Mouse (Mus musculus): ENCODE results near the gene Uba1.

Uba1 gene

DNA sequence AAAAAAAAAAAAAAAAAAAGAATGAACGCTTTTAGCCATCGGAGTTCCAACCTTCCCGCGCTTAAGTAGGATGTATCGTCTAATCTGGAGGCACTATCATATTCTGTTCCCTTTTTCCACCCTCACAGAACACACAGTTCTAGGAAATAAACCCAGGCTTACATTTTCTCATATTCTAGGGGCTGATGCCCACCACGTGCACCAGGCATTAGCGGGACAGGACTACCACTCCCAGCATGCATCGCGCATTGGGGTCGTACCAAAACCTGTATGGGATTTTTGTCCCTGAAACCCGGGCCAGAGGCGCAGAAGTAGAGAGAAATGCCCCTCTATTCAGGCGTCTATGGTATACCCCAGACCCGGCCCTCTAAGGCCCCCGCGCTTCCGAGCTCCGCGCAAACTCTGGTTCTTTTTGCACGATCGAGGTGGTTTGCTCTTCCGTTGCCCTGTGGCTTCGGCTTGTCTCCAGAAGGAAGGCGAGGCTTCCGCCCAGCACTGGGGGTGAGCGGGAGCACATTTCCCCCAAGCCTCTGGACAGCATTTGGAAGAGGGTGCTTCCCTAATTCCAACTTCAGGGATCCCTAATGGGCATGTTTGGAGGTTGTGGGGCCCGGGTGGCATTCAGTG lies at the start of gene Uba1:
Gene Uba1 (plus strand): TSS at position 301 of the 627 bp plus-strand sequence.
- DNase-seq (ENCODE audit: low spot score in 2 of 2) = peak; percentile 69 to 72

DNA sequence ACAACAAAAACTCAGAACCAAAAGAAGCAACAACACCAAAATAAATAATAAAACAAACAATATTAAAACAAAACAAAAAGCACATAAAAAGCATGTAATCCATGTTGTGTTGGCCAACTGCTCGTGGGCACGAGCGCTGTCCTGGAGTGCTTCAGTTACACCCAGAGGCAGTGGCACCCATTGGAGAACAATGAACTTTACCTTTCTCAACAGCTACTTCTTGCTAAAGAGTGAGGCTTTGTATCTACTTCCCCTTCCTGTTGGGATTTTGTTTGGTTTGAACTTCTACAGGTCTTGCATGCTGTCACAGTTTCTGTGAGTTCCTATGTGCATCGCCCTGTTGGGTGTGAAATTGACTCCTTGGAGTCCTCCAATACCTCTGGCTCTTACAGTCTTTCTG lies 49.6 kb upstream of the Uba1 start:
- DNase-seq (ENCODE audit: low spot score in 2 of 2) = no peak

DNA sequence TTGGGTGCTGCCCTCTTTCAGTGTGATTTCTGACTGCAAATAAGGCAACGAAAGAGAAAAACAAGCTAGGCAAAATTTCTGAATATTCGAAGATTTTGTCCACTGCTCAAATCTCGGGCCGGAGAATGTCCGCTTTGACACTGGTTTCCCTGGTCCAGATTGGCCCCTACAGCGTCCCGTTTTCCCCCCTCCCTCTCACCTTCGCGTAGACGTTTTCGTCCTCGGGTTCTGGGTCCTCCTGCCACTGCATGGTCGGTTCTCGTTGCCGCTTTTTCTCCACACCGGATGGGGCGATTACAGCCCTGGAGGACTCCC lies 41.3 kb upstream of the Uba1 start:
- no peak for DNase-seq (ENCODE audit: low spot score in 2 of 2)

DNA sequence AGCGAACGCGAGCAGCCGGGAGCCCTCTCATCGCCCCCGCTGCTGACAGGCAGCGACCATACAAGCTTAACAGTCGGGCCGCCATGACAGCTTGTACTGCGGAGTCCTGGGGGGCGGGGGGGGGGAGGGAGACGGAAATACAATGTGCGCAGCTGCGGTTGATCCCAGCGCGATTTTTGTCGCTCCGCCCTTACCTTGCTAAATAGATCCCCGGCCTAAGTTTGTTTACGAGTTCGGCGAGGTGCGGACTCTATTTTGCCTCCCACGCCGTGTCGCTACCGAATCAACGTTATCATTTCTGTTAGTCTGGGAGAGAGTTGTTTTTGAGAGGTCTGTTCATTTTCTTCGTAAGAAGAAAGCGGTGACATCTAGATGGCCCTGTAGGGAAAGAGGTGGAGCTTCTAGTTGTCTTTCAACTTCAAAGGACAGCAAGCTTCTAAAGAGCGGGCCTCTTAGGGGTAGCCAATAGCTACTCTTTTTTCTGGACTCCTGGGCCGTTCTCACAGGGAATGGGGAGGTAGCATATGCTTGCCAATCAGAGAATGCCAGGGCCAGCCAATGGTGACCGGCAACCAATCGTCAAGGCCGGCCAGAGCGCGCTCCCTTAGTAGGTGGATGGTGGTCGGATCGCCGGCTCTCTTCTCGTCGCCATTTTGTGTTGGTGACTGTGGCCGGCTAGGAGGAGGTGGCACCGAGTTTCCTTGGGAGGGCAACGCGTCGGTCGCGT lies 40.8 kb upstream of the Uba1 start, which contains the start of the genes Rbm10 and Ndufb11:
Gene Rbm10 (plus strand): TSS at position 328 of the 727 bp plus-strand sequence.
Gene Ndufb11 (minus strand): TSS at position 444 of the 727 bp plus-strand sequence.
- DNase-seq (ENCODE audit: low spot score in 2 of 2) = peak; percentile 77 to 85

- DNase-seq (ENCODE audit: low spot score in 2 of 2) = peak in 1 of 2 experiments; percentile 44
These were observed 40.2 kb upstream of the Uba1 start for GRCm38 (mm10) chrX:20617903-20618399.

GRCm38 (mm10) chrX:20638141-20638540 lies 20.0 kb upstream of the Uba1 start:
- DNase-seq (ENCODE audit: low spot score in 2 of 2) = no peak

DNA sequence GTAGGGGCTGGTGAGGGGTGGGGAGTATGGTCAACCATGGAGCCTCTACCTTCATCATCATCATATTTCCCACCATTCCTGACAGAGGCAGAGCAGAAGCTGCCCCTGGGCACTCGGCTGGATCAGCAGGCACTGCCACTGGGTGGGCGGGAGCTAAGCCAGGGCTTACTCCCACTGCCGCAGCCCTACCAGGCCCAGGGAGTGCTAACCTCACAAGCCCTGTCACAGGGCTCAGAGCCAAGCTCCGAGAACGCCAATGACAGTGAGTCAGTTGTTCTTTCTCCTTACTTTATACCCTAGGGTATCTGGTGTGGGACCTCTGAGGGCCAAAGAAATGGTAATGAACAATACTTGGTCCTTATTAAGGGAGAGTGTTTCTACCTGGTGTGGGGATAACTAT lies 13.3 kb upstream of the Uba1 start:
- DNase-seq (ENCODE audit: low spot score in 2 of 2) = no peak

DNA sequence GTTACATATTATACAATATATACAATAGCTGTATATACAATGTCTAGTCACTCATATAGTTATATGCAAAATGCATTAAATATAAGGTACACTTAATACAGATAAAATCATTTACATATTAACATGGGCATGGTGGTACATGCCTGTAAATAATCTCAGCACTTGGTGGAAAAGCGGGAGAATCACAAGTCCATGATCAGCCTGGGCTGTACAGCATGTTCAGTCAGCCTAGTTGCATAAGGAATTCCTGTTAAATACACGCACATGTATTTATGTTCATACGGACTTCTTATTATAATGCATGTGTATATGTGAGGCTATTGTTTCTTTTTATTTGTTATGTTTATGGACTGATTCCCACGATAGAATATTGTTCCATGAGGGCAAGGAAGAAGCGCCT lies 533 bp upstream of the Uba1 start:
- no peak for DNase-seq (ENCODE audit: low spot score in 2 of 2)

- DNase-seq (ENCODE audit: low spot score in 2 of 2) = no peak
These were observed 823 bp downstream of the Uba1 start for GRCm38 (mm10) chrX:20658891-20659406.

- no peak for DNase-seq (ENCODE audit: low spot score in 2 of 2)
These were observed 4.2 kb downstream of the Uba1 start for GRCm38 (mm10) chrX:20662317-20662715.

- DNase-seq (ENCODE audit: low spot score in 2 of 2) = peak; percentile 73 to 77
These were observed 4.8 kb downstream of the Uba1 start for GRCm38 (mm10) chrX:20662716-20663443.

GRCm38 (mm10) chrX:20663444-20663790 lies 5.3 kb downstream of the Uba1 start:
- DNase-seq (ENCODE audit: low spot score in 2 of 2) = no peak

GRCm38 (mm10) chrX:20687519-20688067 lies 29.5 kb downstream of the Uba1 start, which contains the start of gene Cdk16:
Gene Cdk16 (plus strand): TSS chrX:20687954.
- peak; percentile 72 to 86 for DNase-seq (ENCODE audit: low spot score in 2 of 2)

GRCm38 (mm10) chrX:20688068-20688547 lies 30.0 kb downstream of the Uba1 start:
- peak; percentile 72 to 84 for DNase-seq (ENCODE audit: low spot score in 2 of 2)

DNA sequence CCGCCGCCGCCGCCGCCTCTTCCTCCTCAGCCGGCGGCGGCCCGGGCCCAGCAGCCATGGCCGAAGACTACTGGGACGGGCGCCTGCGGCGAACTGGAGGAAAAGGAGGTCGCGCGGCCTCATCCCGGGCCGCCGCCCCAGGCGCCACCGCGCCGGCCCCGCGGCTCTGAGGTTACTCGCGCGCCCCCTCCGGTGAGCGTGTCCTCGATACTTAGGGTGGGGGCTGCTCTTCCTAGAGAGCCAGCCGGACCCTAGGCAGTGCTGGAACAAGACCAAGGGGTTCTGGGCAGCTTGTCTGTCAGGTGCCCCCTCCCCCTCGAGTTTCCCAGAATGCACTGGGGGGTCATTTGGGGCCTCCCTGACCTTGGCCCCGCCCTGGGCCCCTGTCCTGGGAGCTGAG lies 30.5 kb downstream of the Uba1 start:
- peak; percentile 13 to 37 for DNase-seq (ENCODE audit: low spot score in 2 of 2)

DNA sequence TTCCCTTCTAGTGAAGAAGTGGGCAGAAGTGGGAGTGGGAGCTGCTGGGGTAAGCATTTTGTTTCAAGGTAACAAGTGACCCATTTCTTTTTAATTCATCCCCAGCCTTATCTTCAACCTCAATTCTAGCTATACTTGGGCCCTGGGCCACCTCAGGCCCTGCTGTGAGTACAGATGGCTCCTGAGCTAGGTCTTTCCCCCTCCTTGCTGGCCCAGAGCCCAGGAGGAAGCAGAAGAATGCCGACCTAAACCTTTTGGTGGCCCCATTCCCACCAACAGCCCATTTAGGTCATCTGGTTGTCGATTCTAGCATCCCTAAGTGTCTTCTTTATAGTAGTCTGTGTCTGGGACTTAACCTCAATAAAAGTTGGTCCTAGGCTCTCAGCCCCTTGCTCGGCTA lies 33.4 kb downstream of the Uba1 start:
- no peak for DNase-seq (ENCODE audit: low spot score in 2 of 2)

GRCm38 (mm10) chrX:20692616-20693015 lies 34.5 kb downstream of the Uba1 start:
- no peak for DNase-seq (ENCODE audit: low spot score in 2 of 2)

DNA sequence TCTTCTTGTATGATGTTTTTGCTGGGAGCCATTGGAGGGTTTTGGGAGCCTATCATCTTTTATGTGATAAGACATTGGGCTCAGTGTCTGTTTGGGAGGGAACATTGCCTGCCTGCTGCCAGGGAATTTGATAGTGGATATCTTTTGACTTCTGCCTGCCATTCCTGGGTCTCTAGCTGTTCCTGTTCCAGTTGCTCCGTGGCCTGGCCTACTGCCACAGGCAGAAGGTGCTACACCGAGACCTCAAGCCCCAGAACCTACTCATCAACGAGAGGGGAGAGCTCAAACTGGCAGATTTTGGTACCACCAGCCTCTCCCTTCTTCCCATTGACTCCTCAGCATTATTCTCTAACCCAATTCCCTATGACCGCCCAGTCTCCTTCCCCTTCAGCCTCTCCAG lies 37.7 kb downstream of the Uba1 start:
- no peak for DNase-seq (ENCODE audit: low spot score in 2 of 2)

DNA sequence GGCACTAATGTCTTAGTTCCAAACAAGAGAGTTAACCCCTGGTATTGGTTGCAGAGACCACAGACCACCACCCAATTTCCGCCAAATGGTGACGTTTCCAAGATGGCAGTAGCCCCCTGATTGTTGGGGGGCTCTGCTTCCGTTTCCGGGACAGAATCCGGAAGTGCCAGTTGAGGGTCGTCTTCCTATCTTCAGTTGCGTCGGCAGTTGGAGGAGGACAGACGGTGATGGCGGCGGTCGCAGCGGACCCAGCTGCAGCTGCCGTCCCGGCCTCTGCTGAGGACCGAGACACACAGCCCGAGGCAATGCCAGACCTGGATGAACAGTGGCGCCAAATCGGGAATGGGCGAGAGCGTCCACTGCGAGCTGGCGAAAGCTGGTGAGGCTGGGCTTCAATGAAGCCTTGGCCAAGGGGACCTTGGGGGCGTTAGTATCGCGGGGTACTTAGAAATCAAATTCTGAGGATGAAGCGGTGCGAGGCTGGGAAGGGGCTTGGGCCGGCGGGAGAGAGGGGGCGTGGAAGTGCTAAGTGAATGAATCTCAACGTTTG lies 45.7 kb downstream of the Uba1 start, which contains the start of gene Usp11:
Gene Usp11 (plus strand): TSS at position 166 of the 550 bp plus-strand sequence.
- DNase-seq (ENCODE audit: low spot score in 2 of 2) = peak; percentile 32 to 37

DNA sequence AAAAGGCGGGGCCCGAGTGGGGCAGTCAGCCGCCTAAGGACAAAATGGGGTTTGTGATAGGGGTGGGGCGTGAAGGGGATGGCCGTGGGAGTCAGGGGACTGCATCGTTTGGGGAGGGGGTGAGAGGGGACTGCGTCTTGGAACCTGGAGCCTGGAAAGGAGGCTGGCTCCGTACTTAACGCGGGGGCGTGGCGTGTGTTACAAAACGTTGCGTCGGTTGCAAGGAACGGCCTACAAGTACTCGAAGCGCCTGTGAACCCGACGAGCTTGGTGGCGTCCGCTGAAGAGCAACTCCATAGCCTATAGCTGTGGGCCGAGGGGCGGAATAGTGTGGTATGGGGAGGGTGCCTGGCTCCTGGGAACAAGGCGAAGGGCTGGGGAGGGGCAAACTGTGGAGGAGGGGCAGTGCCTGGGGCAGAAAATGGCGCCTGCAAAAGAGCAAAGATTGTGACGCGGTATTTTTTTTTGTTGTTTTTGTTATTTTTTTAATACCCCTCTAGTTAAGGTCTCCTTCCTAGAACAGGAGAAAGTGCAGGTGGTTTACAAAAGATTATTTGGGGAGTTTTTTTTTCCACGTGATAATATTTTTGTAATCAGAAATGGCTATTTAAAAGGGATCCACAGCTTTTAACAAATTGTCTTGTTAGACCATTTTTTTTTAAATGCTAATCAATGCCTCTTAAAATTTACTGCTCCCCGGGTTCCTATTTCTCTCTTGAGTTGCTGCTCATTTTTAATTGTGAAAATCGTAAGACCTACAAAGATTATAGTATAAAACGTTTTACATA lies 46.4 kb downstream of the Uba1 start:
- DNase-seq (ENCODE audit: low spot score in 2 of 2) = peak; percentile 68 to 81

DNA sequence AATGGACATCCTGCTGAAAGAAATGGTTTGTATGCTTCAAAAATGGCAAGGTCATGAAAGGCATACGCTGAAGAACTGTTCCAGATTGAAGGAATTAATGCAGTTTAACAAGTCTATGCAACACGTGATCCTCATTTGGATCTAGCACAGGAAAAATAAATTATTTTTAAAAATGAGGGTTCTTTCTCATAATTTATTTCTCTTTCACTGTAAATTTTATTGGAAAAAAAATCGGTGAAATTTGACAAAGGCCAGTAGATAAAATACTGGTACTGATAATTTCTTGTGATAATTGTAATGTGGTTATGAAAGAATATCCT lies 46.9 kb downstream of the Uba1 start:
- no peak for DNase-seq (ENCODE audit: low spot score in 2 of 2)

Data from frontal cortex, postnatal 14 days (tissue).